Mouse (Mus musculus) midbrain, embryonic 12.5 days (tissue): ENCODE data around the gene Iffo1. TPM values are rescaled to one million over a fixed set of nuclear protein-coding genes. Genes with fewer than 3 reads are reported as not detected.

Experiments
- ATAC-seq: fragments of 200-750 bp; cut with Nextera tagmentation; 2 replicates; pipeline ENCODE4 v1.8.0; 2017; ENCODE audit warnings: low read depth, moderate TSS enrichment, moderate library complexity; ENCODE audit not compliant: low FRiP score
- H3K27ac ChIP-seq: fragments of 300-500 bp; sonication (generic); replicated peaks from 2 replicates; pipeline ENCODE4 v1.5.1; 2016; ENCODE audit warnings: mild to moderate bottlenecking
- H3K27me3 ChIP-seq: fragments of 300-500 bp; sonication (generic); 2 replicates; pipeline ENCODE4 v1.6.1; 2016; ENCODE audit warnings: mild to moderate bottlenecking
- H3K36me3 ChIP-seq: fragments of 300-500 bp; sonication (generic); 2 replicates; pipeline ENCODE4 v1.6.1; 2016
- H3K4me1 ChIP-seq: fragments of 300-500 bp; sonication (generic); 2 replicates; pipeline ENCODE4 v1.6.1; 2016
- H3K4me2 ChIP-seq: fragments of 300-500 bp; sonication (generic); replicated peaks from 2 replicates; pipeline ENCODE4 v1.6.1; 2016; ENCODE audit warnings: mild to moderate bottlenecking, moderate library complexity
- H3K4me3 ChIP-seq: fragments of 300-500 bp; sonication (generic); 2 replicates; pipeline ENCODE4 v1.5.1; 2016; ENCODE audit warnings: mild to moderate bottlenecking
- H3K9ac ChIP-seq: fragments of 300-500 bp; sonication (generic); replicated peaks from 2 replicates; pipeline ENCODE4 v1.6.1; 2016; ENCODE audit warnings: mild to moderate bottlenecking, moderate library complexity
- H3K9me3 ChIP-seq: fragments of 300-500 bp; sonication (generic); 2 replicates; pipeline ENCODE4 v1.6.1; 2016; ENCODE audit warnings: mild to moderate bottlenecking
- WGBS: fragments of 180-500 bp; shearing (Covaris S2); methylation state at CpG from one replicate; pipeline ENCODE4 v1.1.7; 2016; 5-methylcytosine and 5-hydroxymethylcytosine counted together
- polyA plus RNA-seq: library from polyadenylated mRNA; unstranded; fragments of >200 nt; fragmentation: Nextera tagmentation; extraction: Ambion mirVana; gene quantifications from 2 replicates; pipeline ENCODE4 v1.2.1, GENCODE M21; 2016

Gene Iffo1
- polyA plus RNA-seq, 1 experiment from 2014 or later: 18.7 TPM

DNA sequence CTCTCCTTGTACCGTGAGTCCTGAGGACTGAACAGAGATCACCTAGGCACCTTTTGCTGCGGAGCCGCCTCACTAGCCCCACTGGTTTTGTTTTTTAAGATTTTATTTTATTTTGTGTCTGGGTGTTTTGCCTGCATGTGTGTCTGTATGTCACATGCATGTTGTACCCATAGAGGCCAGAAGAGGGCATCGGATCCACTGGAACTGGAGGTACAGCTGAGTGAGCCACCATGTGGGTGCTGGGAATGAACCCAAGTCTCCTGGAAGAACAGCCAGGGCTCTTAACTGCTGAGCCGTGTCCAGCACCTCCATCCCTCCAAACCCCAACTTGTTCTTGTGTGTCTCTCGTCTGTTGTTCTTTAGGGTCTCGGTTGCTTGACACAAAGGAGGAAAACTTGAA lies 34.1 kb upstream of the Iffo1 start:
- Histone ChIP-seq H3K27me3 (no peaks in the 10 kb centered on the region), H3K9me3 (no peaks in the 10 kb centered on the region), H3K27ac (no peak overlapping the region), H3K36me3 (peaks cover 97% of the 10 kb centered on the region), H3K4me2 (no peak overlapping the region), H3K4me1 (no peaks in the 10 kb centered on the region), H3K4me3 (no peak overlapping the region), H3K9ac (no peak overlapping the region)
- WGBS: 90% methylated on average over 7 of the region's 7 CpGs
- no peak for ATAC-seq

DNA sequence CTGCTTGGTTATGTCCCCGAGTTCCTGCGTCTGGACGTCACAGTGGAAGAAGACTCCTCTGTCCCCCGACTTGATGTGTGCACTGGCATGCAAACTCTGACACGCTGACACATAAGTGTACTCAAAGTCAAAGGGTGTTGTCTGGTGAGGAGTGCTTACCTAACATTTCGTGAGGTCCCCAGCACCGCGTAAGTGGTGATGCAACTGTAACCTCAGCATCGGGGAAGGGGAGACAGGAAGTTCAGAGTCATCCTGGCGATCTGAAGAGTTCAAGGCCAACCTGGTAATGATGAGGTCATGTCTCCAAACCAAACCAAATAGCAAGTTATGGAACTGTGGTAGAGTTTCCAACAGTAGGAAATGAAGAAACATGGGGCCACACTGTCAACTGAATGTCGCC lies 32.5 kb upstream of the Iffo1 start:
- H3K36me3 ChIP-seq: peaks cover 97% of the 10 kb centered on the region
- no peak for ATAC-seq

DNA sequence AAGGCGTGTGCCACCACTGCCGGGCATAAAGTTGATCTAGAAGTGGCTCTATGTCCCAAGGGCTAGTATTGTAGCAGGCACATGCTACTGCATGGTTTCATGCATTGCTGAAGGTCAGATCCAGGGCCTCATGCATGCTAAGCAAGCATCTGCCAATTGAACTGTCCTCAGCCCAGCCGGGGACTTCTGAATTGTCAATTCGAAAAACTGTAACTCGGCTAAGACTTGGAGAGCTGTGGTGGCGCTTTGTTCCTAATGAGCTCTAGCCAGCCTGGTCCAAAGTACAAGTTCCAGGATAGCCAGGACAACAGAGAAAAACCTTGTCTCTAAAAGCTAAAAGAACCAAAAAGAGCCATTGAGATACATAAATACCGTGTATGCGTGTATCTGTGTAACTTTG lies 25.7 kb upstream of the Iffo1 start:
- peaks cover 94% of the 10 kb centered on the region for H3K36me3 ChIP-seq
- no peaks in the 10 kb centered on the region for H3K4me1 ChIP-seq
- H3K4me3 ChIP-seq: no peak overlapping the region
- 95% methylated on average over 8 of the region's 8 CpGs for WGBS
- no peak overlapping the region for H3K9ac ChIP-seq
- no peak for ATAC-seq
- no peaks in the 10 kb centered on the region for H3K9me3 ChIP-seq
- H3K4me2 ChIP-seq: no peak overlapping the region
- no peaks in the 10 kb centered on the region for H3K27me3 ChIP-seq
- no peak overlapping the region for H3K27ac ChIP-seq

More for the DNA sequence above, 32.5 kb upstream of the Iffo1 start:
- H3K27me3 ChIP-seq: no peaks in the 10 kb centered on the region
- H3K27ac ChIP-seq: no peak overlapping the region
- no peak overlapping the region for H3K9ac ChIP-seq
- no peaks in the 10 kb centered on the region for H3K9me3 ChIP-seq
- H3K4me1 ChIP-seq: no peaks in the 10 kb centered on the region
- H3K4me2 ChIP-seq: no peak overlapping the region
- no peak overlapping the region for H3K4me3 ChIP-seq
- WGBS: 96% methylated on average over 11 of the region's 11 CpGs

DNA sequence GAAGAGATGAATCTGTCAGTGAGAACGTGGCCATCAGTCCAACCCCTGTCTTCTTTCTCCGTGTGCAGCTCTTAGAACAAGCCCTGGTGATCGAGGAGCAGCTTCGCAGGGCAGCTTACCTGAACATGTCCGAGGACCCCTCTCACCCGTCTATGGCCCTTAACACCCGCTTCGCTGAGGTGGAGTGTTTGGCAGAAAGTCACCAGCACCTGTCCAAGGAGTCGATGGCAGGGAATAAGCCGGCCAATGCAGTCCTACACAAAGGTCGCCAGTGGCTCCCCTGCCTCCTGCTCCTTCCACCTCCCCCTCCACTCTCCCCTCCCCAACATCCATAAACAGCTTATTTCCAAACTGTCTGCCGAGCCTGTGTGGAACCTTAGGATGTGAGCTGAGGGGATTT lies 16.3 kb upstream of the Iffo1 start:
- H3K4me1 ChIP-seq: peaks cover 18% of the 10 kb centered on the region
- H3K9me3 ChIP-seq: no peaks in the 10 kb centered on the region
- no peak overlapping the region for H3K4me2 ChIP-seq
- peaks cover 70% of the 10 kb centered on the region for H3K36me3 ChIP-seq
- 95% methylated on average over 12 of the region's 12 CpGs for WGBS
- no peaks in the 10 kb centered on the region for H3K27me3 ChIP-seq
- H3K27ac ChIP-seq: no peak overlapping the region
- H3K4me3 ChIP-seq: no peak overlapping the region
- no peak overlapping the region for H3K9ac ChIP-seq
- no peak for ATAC-seq

DNA sequence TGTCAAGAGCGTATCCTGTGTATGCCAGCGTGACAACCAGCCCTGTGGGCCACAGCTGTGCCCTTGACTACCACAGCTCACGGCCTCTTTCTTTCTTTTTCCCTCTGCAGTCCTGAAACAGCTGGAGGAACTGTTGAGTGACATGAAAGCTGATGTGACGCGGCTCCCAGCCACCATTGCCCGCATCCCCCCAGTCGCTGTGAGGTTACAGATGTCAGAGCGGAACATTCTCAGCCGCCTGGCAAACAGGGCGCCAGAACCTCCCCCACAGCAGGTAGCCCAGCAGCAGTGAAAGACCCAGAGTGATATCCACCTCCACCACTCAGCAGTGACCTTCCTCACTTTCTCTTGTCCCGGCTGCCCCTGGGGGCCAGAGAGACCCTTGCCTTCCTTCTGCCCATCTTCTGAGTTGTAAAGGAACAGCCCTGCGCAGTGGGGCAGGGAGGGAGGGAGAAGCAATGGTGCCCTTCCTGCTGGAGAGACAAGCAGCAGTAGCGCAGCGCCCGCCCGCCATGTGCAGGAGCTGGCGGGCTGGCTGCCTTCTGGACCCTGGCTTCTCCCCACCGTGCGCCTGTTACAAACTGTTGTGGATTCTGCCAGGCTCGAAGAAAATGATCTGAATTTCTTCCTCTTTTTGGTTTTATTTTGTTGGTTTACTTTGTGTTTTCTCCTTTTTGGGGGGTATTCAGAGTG lies 15.2 kb upstream of the Iffo1 start:
- Histone ChIP-seq H3K27ac (no peak overlapping the region), H3K9ac (no peak overlapping the region), H3K27me3 (no peaks in the 10 kb centered on the region), H3K4me1 (peaks cover 18% of the 10 kb centered on the region), H3K36me3 (peaks cover 70% of the 10 kb centered on the region), H3K4me2 (no peak overlapping the region), H3K4me3 (no peak overlapping the region), H3K9me3 (no peaks in the 10 kb centered on the region)
- 89% methylated on average over 19 of the region's 20 CpGs for WGBS
- no peak for ATAC-seq

DNA sequence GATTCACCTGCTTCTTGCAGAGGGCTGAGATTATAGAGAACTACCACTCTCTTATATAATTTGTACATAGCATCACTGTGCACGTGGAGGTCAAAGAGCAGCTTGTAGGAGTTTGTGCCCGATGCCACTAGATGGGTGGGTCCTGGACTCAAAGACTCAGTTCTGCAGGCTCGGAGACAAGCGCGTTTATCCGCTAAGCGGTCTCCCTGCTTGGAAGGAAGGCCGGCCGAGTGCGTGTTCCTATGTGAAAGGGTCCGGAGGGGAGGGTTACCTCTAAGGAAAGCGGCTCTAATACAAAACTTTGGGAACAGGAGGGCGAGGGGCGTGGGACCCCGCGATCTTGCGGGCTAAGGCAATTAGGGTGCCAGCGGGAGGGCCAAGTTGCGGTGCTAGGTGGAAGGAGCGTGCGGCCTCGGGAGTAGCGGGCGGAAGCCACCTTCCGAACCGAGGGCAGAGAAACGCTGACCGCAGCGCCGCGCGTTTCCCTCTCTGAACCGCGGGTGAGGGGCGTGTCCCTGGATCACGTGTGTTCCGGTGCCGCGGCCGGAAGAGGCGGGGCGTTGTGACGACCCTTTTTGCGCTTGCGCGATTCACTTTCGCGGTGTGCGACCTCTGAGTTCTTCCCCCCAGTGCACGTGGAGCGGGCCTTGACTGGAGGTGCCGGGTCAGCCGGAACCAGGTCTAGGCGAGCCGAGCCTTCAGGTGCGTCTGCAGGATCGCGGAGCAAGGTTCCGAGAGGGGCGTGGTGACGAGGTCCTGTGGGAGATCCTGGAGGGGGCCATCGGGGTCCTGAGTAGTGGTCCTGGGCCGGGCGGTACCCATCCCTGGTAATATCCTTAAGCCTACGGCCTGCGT lies 13.5 kb upstream of the Iffo1 start, which contains the start of gene Nop2:
Gene Nop2 (plus strand): TSS at position 608 of the 855 bp plus-strand sequence.
- Histone ChIP-seq H3K9ac (peak within 1 kb of the TSS; percentile 85), H3K27me3 (no peaks in the 10 kb centered on the region), H3K4me3 (peak within 1 kb of the TSS; percentile 90), H3K36me3 (peaks cover 69% of the 10 kb centered on the region), H3K9me3 (no peaks in the 10 kb centered on the region), H3K27ac (peak within 1 kb of the TSS; percentile 88), H3K4me1 (peaks cover 18% of the 10 kb centered on the region), H3K4me2 (peak within 1 kb of the TSS; percentile 88)
- peak; percentile 95 for ATAC-seq
- under 1% methylated on average over 66 of the region's 66 CpGs for WGBS

DNA sequence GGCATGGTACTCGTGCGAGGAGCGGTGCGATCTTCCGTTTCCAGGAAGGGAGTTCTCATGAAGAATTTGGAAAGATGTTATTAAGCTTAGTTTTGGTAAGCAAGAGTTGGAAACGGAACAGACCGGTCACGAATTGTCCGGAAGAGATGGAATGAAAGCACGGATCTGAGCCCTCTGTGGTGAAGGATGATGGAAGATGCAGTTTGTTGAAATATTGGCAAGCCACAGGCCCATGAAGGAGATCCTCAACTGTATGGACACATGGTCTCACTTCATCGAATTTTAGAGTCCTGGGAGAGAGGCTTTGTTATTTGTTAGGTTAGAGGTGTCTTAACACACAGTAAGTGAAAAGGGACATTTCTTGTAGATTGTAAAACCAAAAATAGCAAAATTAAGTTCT lies 12.6 kb upstream of the Iffo1 start:
- Histone ChIP-seq H3K9me3 (no peaks in the 10 kb centered on the region), H3K9ac (peak overlapping the region; percentile 85), H3K4me3 (peak overlapping the region; percentile 90), H3K4me2 (peak overlapping the region; percentile 88), H3K4me1 (peaks cover 18% of the 10 kb centered on the region), H3K36me3 (peaks cover 69% of the 10 kb centered on the region), H3K27me3 (no peaks in the 10 kb centered on the region), H3K27ac (no peak overlapping the region)
- WGBS: 12% methylated on average over 11 of the region's 11 CpGs
- no peak for ATAC-seq

DNA sequence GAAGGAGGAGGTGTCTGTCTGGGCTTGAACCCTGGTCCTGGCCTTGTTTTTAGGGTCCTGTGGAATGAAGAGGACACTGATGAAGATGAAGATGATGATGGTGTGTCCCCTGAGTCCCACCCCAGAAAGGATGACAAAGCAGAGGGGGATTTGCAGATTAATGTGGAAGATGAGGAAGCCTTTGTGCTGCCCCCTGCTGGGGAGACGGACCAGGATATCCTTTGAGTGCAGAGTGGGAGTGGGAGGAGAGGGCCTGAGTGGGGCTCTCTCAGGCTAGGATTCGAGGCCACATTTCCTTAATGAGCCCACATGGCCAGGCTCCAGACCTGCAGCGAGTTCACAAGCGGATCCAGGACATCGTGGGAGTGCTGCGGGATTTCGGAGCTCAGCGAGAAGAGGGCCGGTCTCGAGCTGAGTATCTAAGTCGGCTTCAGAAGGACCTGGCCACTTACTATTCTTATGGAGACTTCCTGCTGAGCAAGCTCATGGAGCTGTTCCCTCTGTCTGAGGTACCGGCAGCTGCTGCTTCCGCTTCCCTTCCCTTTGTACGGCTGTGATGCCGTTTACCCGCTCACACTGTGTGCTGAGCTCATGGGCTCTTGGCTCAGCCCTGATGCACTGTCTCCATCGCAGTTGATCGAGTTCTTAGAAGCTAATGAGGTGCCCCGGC lies 7.9 kb upstream of the Iffo1 start:
- Histone ChIP-seq H3K27me3 (no peaks in the 10 kb centered on the region), H3K9me3 (no peaks in the 10 kb centered on the region), H3K36me3 (peaks cover 85% of the 10 kb centered on the region), H3K27ac (no peak overlapping the region), H3K4me3 (no peak overlapping the region), H3K4me1 (peaks cover 12% of the 10 kb centered on the region), H3K9ac (no peak overlapping the region), H3K4me2 (no peak overlapping the region)
- ATAC-seq: no peak
- WGBS: 88% methylated on average over 19 of the region's 19 CpGs

DNA sequence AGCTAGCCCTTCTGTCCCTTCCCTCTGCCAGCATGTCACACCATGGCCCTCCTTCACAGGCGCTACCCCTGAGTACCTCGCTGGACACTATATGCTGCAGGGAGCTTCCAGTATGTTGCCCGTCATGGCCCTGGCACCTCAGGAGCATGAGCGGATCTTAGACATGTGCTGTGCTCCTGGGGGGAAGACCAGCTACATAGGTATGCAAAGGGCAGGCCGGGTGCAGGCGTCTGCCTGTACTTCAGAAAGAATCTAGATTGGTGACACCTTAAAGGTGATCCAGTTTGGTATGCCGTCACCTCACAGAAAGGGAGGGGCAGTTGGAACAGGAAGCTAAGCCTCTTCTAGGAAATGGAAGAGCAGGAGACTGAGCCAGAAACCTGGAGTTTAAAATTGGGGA lies 5.3 kb upstream of the Iffo1 start:
- H3K36me3 ChIP-seq: peaks cover 91% of the 10 kb centered on the region

DNA sequence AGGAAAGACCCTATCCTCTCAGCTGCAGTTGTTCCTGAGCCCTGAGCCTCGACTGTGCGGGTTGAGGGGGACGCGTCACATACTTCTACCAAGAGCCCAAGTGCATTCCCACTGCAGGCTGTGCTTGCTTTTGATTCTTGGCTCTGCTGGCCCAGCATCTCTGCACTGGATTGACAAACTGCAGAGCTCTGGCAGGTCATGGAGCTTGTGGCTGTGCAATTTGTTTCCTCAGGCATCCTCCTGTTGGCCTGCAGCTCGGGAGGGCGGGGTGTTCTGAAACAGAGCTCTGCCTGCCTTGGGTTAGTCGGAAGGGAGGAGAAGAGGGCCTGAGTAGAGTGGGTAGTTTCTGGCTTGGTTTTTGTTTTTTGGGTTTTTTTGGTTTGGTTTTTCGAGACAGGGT lies 2.6 kb upstream of the Iffo1 start:
- H3K4me3 ChIP-seq: no peak overlapping the region
- H3K27ac ChIP-seq: no peak overlapping the region
- no peak overlapping the region for H3K9ac ChIP-seq
- ATAC-seq: no peak
- 96% methylated on average over 8 of the region's 8 CpGs for WGBS
- H3K9me3 ChIP-seq: no peaks in the 10 kb centered on the region
- H3K4me2 ChIP-seq: no peak overlapping the region
- peaks cover 28% of the 10 kb centered on the region for H3K4me1 ChIP-seq
- H3K27me3 ChIP-seq: no peaks in the 10 kb centered on the region
- peaks cover 66% of the 10 kb centered on the region for H3K36me3 ChIP-seq

More for the DNA sequence above, 5.3 kb upstream of the Iffo1 start:
- H3K4me1 ChIP-seq: peaks cover 5% of the 10 kb centered on the region
- no peak overlapping the region for H3K27ac ChIP-seq
- no peaks in the 10 kb centered on the region for H3K27me3 ChIP-seq
- ATAC-seq: no peak
- H3K4me3 ChIP-seq: no peak overlapping the region
- WGBS: 93% methylated on average over 7 of the region's 7 CpGs
- no peak overlapping the region for H3K4me2 ChIP-seq
- no peak overlapping the region for H3K9ac ChIP-seq
- no peaks in the 10 kb centered on the region for H3K9me3 ChIP-seq

DNA sequence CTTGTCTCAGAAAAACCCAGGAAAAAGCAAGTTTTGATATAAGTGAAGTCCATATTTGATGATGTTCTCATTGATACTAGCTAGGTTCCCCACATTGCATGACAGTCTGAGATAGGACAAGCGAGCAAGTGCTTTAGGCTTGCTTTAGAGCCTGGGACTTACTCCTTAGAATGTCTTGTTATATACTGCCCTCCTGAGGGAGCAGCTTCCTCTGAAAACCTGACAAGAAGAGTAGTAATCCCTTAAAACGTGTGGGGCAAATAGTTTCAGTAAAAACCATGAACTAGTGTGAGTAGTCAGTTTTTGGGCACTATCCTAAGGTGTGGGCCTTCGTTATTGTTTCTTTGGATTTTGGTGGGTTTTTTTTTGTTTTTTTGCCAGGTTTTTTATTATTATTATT lies 1.9 kb upstream of the Iffo1 start:
- WGBS: 79% methylated on average over 3 of the region's 3 CpGs
- Histone ChIP-seq H3K9ac (no peak overlapping the region), H3K36me3 (peaks cover 59% of the 10 kb centered on the region), H3K4me3 (no peak overlapping the region), H3K4me1 (peaks cover 32% of the 10 kb centered on the region), H3K27ac (no peak overlapping the region), H3K4me2 (no peak overlapping the region), H3K27me3 (no peaks in the 10 kb centered on the region), H3K9me3 (no peaks in the 10 kb centered on the region)
- ATAC-seq: no peak

DNA sequence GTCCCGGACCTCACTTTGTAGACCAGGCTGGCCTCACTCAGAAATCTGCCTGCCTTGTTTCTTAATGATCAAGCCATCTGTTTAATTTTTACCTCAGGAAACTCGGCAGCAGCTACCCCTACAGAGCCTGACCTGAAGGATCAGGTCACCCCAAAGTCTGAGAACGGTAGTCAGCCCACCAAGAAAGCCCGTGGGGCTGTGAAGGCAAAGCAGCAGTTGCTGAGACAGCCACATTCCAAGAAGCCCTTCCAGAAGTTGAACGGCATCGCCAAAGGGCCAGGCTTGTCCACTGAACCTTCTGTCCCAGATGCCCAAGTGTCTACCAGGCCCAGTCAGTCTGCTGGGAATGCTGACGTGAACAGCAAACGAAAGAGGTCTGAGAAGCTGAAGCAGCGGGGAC lies 1.1 kb upstream of the Iffo1 start:
- Histone ChIP-seq H3K9me3 (no peaks in the 10 kb centered on the region), H3K4me1 (peaks cover 39% of the 10 kb centered on the region), H3K27ac (peak overlapping the region; percentile 95; the same call in 1 of the 2 replicates), H3K27me3 (no peaks in the 10 kb centered on the region), H3K9ac (no peak overlapping the region), H3K4me2 (no peak overlapping the region), H3K4me3 (no peak overlapping the region), H3K36me3 (peaks cover 51% of the 10 kb centered on the region)
- WGBS: 84% methylated on average over 9 of the region's 9 CpGs
- ATAC-seq: no peak
